Mouse (Mus musculus) hindbrain, embryonic 11.5 days (tissue): ENCODE results near the gene Zc2hc1b. TPM values are rescaled to one million over a fixed set of nuclear protein-coding genes. Genes with fewer than 3 reads are reported as not detected.

ENCODE experiments used
- ATAC-seq: fragments of 200-750 bp; cut with Nextera tagmentation; 2 replicates; pipeline ENCODE4 v1.8.0; 2017; ENCODE audit warnings: mild to moderate bottlenecking, moderate TSS enrichment, moderate library complexity; ENCODE audit not compliant: low FRiP score
- DNase-seq: peaks from one replicate; pipeline ENCODE4 v3.0.0-alpha.2; 2015; ENCODE audit warnings: low spot score
- H3K27ac ChIP-seq: fragments of 300-500 bp; sonication (generic); 2 replicates; pipeline ENCODE4 v1.5.1; 2014; ENCODE audit warnings: mild to moderate bottlenecking, low read depth, low read length
- H3K27me3 ChIP-seq: fragments of 300-500 bp; sonication (generic); 2 replicates; pipeline ENCODE4 v1.6.1; 2014; ENCODE audit warnings: mild to moderate bottlenecking, low read length, moderate library complexity, mixed read lengths; ENCODE audit not compliant: control insufficient read depth, insufficient read depth
- H3K36me3 ChIP-seq: fragments of 300-500 bp; sonication (generic); 2 replicates; pipeline ENCODE4 v1.6.1; 2014; ENCODE audit warnings: mild to moderate bottlenecking, low read length, moderate library complexity, mixed read lengths; ENCODE audit not compliant: control insufficient read depth, insufficient read depth
- H3K4me1 ChIP-seq: fragments of 300-500 bp; sonication (generic); replicated peaks from 2 replicates; pipeline ENCODE4 v1.6.1; 2014; ENCODE audit warnings: low read length, mixed read lengths; ENCODE audit not compliant: control insufficient read depth, insufficient read depth
- H3K4me2 ChIP-seq: fragments of 300-500 bp; sonication (generic); replicated peaks from 2 replicates; pipeline ENCODE4 v1.6.1; 2014; ENCODE audit warnings: mild to moderate bottlenecking, low read depth, low read length
- H3K4me3 ChIP-seq: fragments of 300-500 bp; sonication (generic); 2 replicates; pipeline ENCODE4 v1.5.1; 2014; ENCODE audit warnings: low read depth, low read length
- H3K9ac ChIP-seq: fragments of 300-500 bp; sonication (generic); 2 replicates; pipeline ENCODE4 v1.6.1; 2014; ENCODE audit warnings: low read depth, low read length
- H3K9me3 ChIP-seq: fragments of 300-500 bp; sonication (generic); 2 replicates; pipeline ENCODE4 v1.6.1; 2016; ENCODE audit warnings: low read length; ENCODE audit not compliant: control insufficient read depth
- WGBS: fragments of 180-500 bp; shearing (Covaris S2); extraction: QIAGEN DNeasy Blood & Tissue Kit; methylation state at CpG from one replicate; pipeline ENCODE4 v1.1.7; 2014; 5-methylcytosine and 5-hydroxymethylcytosine counted together
- polyA plus RNA-seq: library from polyadenylated mRNA; unstranded; fragments of >200 nt; fragmentation: Nextera tagmentation; extraction: Ambion mirVana; gene quantifications from 2 replicates; pipeline ENCODE4 v1.2.1, GENCODE M21; 2014

Zc2hc1b gene
- not detected in 2 replicates for polyA plus RNA-seq

GRCm38 (mm10) chr10:13177973-13178624 is at the start of gene Zc2hc1b:
Zc2hc1b (minus strand) TSS chr10:13178023.
- H3K4me1 ChIP-seq: no peaks in the 10 kb centered on the region
- no peak within 1 kb of the TSS for H3K4me3 ChIP-seq
- WGBS: 76% methylated on average over 7 of the region's 7 CpGs
- ATAC-seq (no peak), DNase-seq (no peak)
- no peaks in the 10 kb centered on the region for H3K9me3 ChIP-seq
- H3K27me3 ChIP-seq: no peaks in the 10 kb centered on the region
- no peak within 1 kb of the TSS for H3K9ac ChIP-seq
- H3K27ac ChIP-seq: no peak within 1 kb of the TSS
- 0 out of 2 replicates have a peak, but pooled peaks cover 10% of the 10 kb centered on the region for H3K36me3 ChIP-seq
- no peak within 1 kb of the TSS for H3K4me2 ChIP-seq

- Histone ChIP-seq H3K4me2 (no peak overlapping the region), H3K4me3 (no peak overlapping the region), H3K4me1 (no peaks in the 10 kb centered on the region), H3K27ac (no peak overlapping the region), H3K9me3 (no peaks in the 10 kb centered on the region), H3K36me3 (no peaks in the 10 kb centered on the region), H3K9ac (no peak overlapping the region), H3K27me3 (no peaks in the 10 kb centered on the region)
- no peak for DNase-seq
- ATAC-seq: no peak
- WGBS: 87% methylated on average over 7 of the region's 7 CpGs
These were observed 47.7 kb upstream of the Zc2hc1b start for GRCm38 (mm10) chr10:13225377-13226063.

GRCm38 (mm10) chr10:13222135-13222534 is 44.3 kb upstream of the Zc2hc1b start:
- Histone ChIP-seq H3K4me2 (no peak overlapping the region), H3K4me1 (peaks cover 2% of the 10 kb centered on the region; the same call in 1 of the 2 replicates), H3K27ac (no peak overlapping the region), H3K9me3 (no peaks in the 10 kb centered on the region), H3K4me3 (no peak overlapping the region), H3K36me3 (no peaks in the 10 kb centered on the region), H3K9ac (no peak overlapping the region), H3K27me3 (no peaks in the 10 kb centered on the region)
- ATAC-seq (no peak), DNase-seq (no peak)
- WGBS: 84% methylated on average over 3 of the region's 3 CpGs

GRCm38 (mm10) chr10:13220061-13220460 is 42.2 kb upstream of the Zc2hc1b start:
- Histone ChIP-seq H3K4me1 (peaks cover 2% of the 10 kb centered on the region; the same call in 1 of the 2 replicates), H3K27me3 (no peaks in the 10 kb centered on the region), H3K9ac (no peak overlapping the region), H3K9me3 (no peaks in the 10 kb centered on the region), H3K4me2 (no peak overlapping the region), H3K36me3 (no peaks in the 10 kb centered on the region), H3K4me3 (no peak overlapping the region), H3K27ac (no peak overlapping the region)
- WGBS: 83% methylated on average over 1 of the region's 1 CpGs
- DNase-seq (no peak), ATAC-seq (no peak)

GRCm38 (mm10) chr10:13213956-13214355 is 36.1 kb upstream of the Zc2hc1b start:
- Histone ChIP-seq H3K4me1 (peaks cover 2% of the 10 kb centered on the region; the same call in 1 of the 2 replicates), H3K27ac (no peak overlapping the region), H3K9me3 (no peaks in the 10 kb centered on the region), H3K4me2 (no peak overlapping the region), H3K36me3 (no peaks in the 10 kb centered on the region), H3K9ac (no peak overlapping the region), H3K4me3 (no peak overlapping the region), H3K27me3 (no peaks in the 10 kb centered on the region)
- no peak for ATAC-seq
- DNase-seq: no peak
- WGBS: 81% methylated on average over 12 of the region's 12 CpGs

- no peak for DNase-seq
- Histone ChIP-seq H3K9ac (no peak overlapping the region), H3K4me2 (no peak overlapping the region), H3K27ac (no peak overlapping the region), H3K4me3 (no peak overlapping the region), H3K36me3 (no peaks in the 10 kb centered on the region), H3K4me1 (peaks cover 2% of the 10 kb centered on the region; the same call in 1 of the 2 replicates), H3K27me3 (no peaks in the 10 kb centered on the region), H3K9me3 (no peaks in the 10 kb centered on the region)
- WGBS: 84% methylated on average over 6 of the region's 6 CpGs
- ATAC-seq: no peak
These were observed 35.0 kb upstream of the Zc2hc1b start for GRCm38 (mm10) chr10:13212829-13213228.

- no peaks in the 10 kb centered on the region for H3K4me1 ChIP-seq
- no peak for ATAC-seq
- no peak for DNase-seq
- H3K27me3 ChIP-seq: no peaks in the 10 kb centered on the region
- no peaks in the 10 kb centered on the region for H3K9me3 ChIP-seq
- no peak overlapping the region for H3K27ac ChIP-seq
- no peak overlapping the region for H3K4me3 ChIP-seq
- H3K9ac ChIP-seq: no peak overlapping the region
- no peak overlapping the region for H3K4me2 ChIP-seq
- H3K36me3 ChIP-seq: no peaks in the 10 kb centered on the region
- 85% methylated on average over 9 of the region's 9 CpGs for WGBS
These were observed 34.5 kb upstream of the Zc2hc1b start for GRCm38 (mm10) chr10:13212326-13212725.

GRCm38 (mm10) chr10:13209930-13210637 is 32.3 kb upstream of the Zc2hc1b start:
- Histone ChIP-seq H3K4me1 (no peaks in the 10 kb centered on the region), H3K36me3 (no peaks in the 10 kb centered on the region), H3K9me3 (no peaks in the 10 kb centered on the region), H3K4me3 (no peak overlapping the region), H3K27me3 (no peaks in the 10 kb centered on the region), H3K4me2 (no peak overlapping the region), H3K9ac (no peak overlapping the region), H3K27ac (no peak overlapping the region)
- WGBS: 78% methylated on average over 8 of the region's 8 CpGs
- DNase-seq (no peak), ATAC-seq (no peak)
